Mouse (Mus musculus): ENCODE measurements around the gene Fbxw9.

GRCm38 (mm10) chr8:85071514-85072281 lies 11.8 kb downstream of the Fbxw9 start, which contains the start of gene Dhps:
- no peak for TF ChIP-seq CTCF (IDR thresholded peaks at IDR 0.05; ENCODE audit: borderline replicate concordance, insufficient read depth, low read depth, low read length)
- peak; percentile 69; the same call in 1 of the 2 replicates for TF ChIP-seq POLR2A (IDR thresholded peaks at IDR 0.05; ENCODE audit: borderline replicate concordance, insufficient read depth, low read length)
